23 mouse cellular contexts compared by ENCODE assay signal in genomic region chr11:43608440-43608839, GRCm38 (mm10). TPM values are rescaled to one million over a fixed set of nuclear protein-coding genes. Genes with fewer than 3 reads are reported as not detected.
DNase-seq lines count a peak whose midpoint lies in the region; ATAC-seq lines count a peak whose summit lies in the region.
"Had no signal": no experiment of that assay in that cellular context is flagged by ENCODE, and none has a peak within 500 bp of the region (broad histone marks: within the 10 kb centered on the region; RNA-seq: fewer than 3 reads in every experiment).

No protein-coding gene starts in this region.

- no peak overlapping the region for H3K4me3 ChIP-seq in hindbrain, embryonic 12.5 days
- no peak overlapping the region for H3K4me3 ChIP-seq in hindbrain, embryonic 11.5 days (ENCODE audit: low read depth, low read length)
- H3K4me3 ChIP-seq in neural tube, embryonic 15.5 days (replicated peaks) = no peak overlapping the region
- H3K4me3 ChIP-seq: embryonic facial prominence, embryonic 15.5 days; heart, embryonic 12.5 days; limb, embryonic 15.5 days had no signal

- H3K27ac ChIP-seq in hindbrain, embryonic 12.5 days = peak overlapping the region; percentile 23; the same call in 1 of the 2 replicates
- no peak overlapping the region for H3K27ac ChIP-seq in hindbrain, embryonic 11.5 days (ENCODE audit: low read depth, low read length)
- peak overlapping the region; percentile 54; the same call in 1 of the 2 replicates for H3K27ac ChIP-seq in neural tube, embryonic 15.5 days (replicated peaks)
- H3K27ac ChIP-seq: embryonic facial prominence, embryonic 15.5 days; kidney, postnatal 0 days; limb, embryonic 15.5 days; liver, embryonic 14.5 days had no signal

- no peaks in the 10 kb centered on the region for H3K27me3 ChIP-seq in hindbrain, embryonic 12.5 days
- no peaks in the 10 kb centered on the region for H3K27me3 ChIP-seq in hindbrain, embryonic 11.5 days (ENCODE audit: control insufficient read depth, insufficient read depth, low read length)
- no peaks in the 10 kb centered on the region for H3K27me3 ChIP-seq in neural tube, embryonic 15.5 days (replicated peaks)
- H3K27me3 ChIP-seq: embryonic facial prominence, embryonic 15.5 days; heart, embryonic 12.5 days; limb, embryonic 15.5 days had no signal

- H3K4me1 ChIP-seq in hindbrain, embryonic 12.5 days = 0 out of 2 replicates have a peak, but pooled peaks cover 3% of the 10 kb centered on the region
- no peaks in the 10 kb centered on the region for H3K4me1 ChIP-seq in hindbrain, embryonic 11.5 days (replicated peaks; ENCODE audit: control insufficient read depth, insufficient read depth, low read length)
- peaks cover 17% of the 10 kb centered on the region; the same call in 1 of the 2 replicates for H3K4me1 ChIP-seq in neural tube, embryonic 15.5 days

- DNase-seq in hindbrain, embryonic 11.5 days (ENCODE audit: low spot score) = no peak
- DNase-seq in Muller cell, postnatal 12 days (ENCODE audit: inconsistent ontology term) = peak; percentile 81
- peak; percentile 47 for DNase-seq in gonadal fat pad, adult 2 months (ENCODE audit: low read depth)
- no peak for DNase-seq in frontal cortex, postnatal 25 days (ENCODE audit: low spot score in 2 of 2)
- DNase-seq in right cerebral cortex, postnatal 10 days (ENCODE audit: low spot score in 2 of 2) = no peak
- DNase-seq: adrenal gland, postnatal 36 days; cerebellum, adult 11 months; cerebellum, adult 9-11 months; heart, adult 18-20 months; heart, postnatal 10 days; kidney, adult 18-20 months; left cerebral cortex, postnatal 4 days; lung, embryonic 14.5 days; thymus, adult 2 months had no signal

- 69% methylated on average over 3 of the region's 3 CpGs for WGBS in hindbrain, embryonic 12.5 days
- 71% methylated on average over 3 of the region's 3 CpGs for WGBS in hindbrain, embryonic 11.5 days
- WGBS in neural tube, embryonic 15.5 days = 33% methylated on average over 3 of the region's 3 CpGs

- H3K4me2 ChIP-seq in hindbrain, embryonic 12.5 days (replicated peaks) = no peak overlapping the region
- H3K4me2 ChIP-seq in hindbrain, embryonic 11.5 days (replicated peaks; ENCODE audit: low read depth, low read length) = no peak overlapping the region
- no peak overlapping the region for H3K4me2 ChIP-seq in neural tube, embryonic 15.5 days
- H3K4me2 ChIP-seq: embryonic facial prominence, embryonic 15.5 days; heart, embryonic 12.5 days; limb, embryonic 15.5 days; lung, embryonic 14.5 days had no signal

- no peaks in the 10 kb centered on the region for H3K9me3 ChIP-seq in hindbrain, embryonic 12.5 days (replicated peaks)
- no peaks in the 10 kb centered on the region for H3K9me3 ChIP-seq in hindbrain, embryonic 11.5 days (ENCODE audit: control insufficient read depth, low read length)
- no peaks in the 10 kb centered on the region for H3K9me3 ChIP-seq in neural tube, embryonic 15.5 days (replicated peaks)
- H3K9me3 ChIP-seq: embryonic facial prominence, embryonic 15.5 days; heart, embryonic 12.5 days; limb, embryonic 15.5 days had no signal

- ATAC-seq in hindbrain, embryonic 12.5 days (ENCODE audit: low FRiP score) = no peak
- no peak for ATAC-seq in hindbrain, embryonic 11.5 days (ENCODE audit: low FRiP score)
- ATAC-seq in neural tube, embryonic 15.5 days (ENCODE audit: low FRiP score) = peak; percentile 54
- ATAC-seq: CD4-positive, CD25-positive, alpha-beta regulatory T cell, adult 4 months had no signal

- no peaks in the 10 kb centered on the region for H3K36me3 ChIP-seq in hindbrain, embryonic 12.5 days
- H3K36me3 ChIP-seq in hindbrain, embryonic 11.5 days (ENCODE audit: control insufficient read depth, insufficient read depth, low read length) = no peaks in the 10 kb centered on the region
- no peaks in the 10 kb centered on the region for H3K36me3 ChIP-seq in neural tube, embryonic 15.5 days
- H3K36me3 ChIP-seq: embryonic facial prominence, embryonic 15.5 days; heart, embryonic 12.5 days; limb, embryonic 15.5 days had no signal

- no peak overlapping the region for H3K9ac ChIP-seq in hindbrain, embryonic 12.5 days
- H3K9ac ChIP-seq in hindbrain, embryonic 11.5 days (ENCODE audit: low read depth, low read length) = no peak overlapping the region
- no peak overlapping the region for H3K9ac ChIP-seq in neural tube, embryonic 15.5 days (replicated peaks)
- H3K9ac ChIP-seq: embryonic facial prominence, embryonic 15.5 days; heart, embryonic 12.5 days; limb, embryonic 15.5 days; liver, embryonic 14.5 days; lung, embryonic 14.5 days had no signal

RNA-seq across cellular contexts. Expression of gene Fabp6, which starts 7.1 kb away (rescaled TPM):
- not detected in 2 replicates for polyA plus RNA-seq in hindbrain, embryonic 12.5 days (2016; fragmentation: Nextera tagmentation; extraction: Ambion mirVana)
- not detected in 2 replicates for polyA plus RNA-seq in hindbrain, embryonic 11.5 days (2014; fragmentation: Nextera tagmentation; extraction: Ambion mirVana)
- 0.37 TPM in 1 of 2 replicates, not detected in the other for polyA plus RNA-seq in gonadal fat pad, adult 2 months (2012; rRNA removed)
- not detected in 2 replicates for polyA plus RNA-seq in neural tube, embryonic 15.5 days (2015; fragmentation: Nextera tagmentation; extraction: Ambion mirVana)
- polyA plus RNA-seq: CD4-positive, CD25-positive, alpha-beta regulatory T cell, adult 4 months; frontal cortex, adult 2 months; heart, embryonic 12.5 days; liver, embryonic 14.5 days; lung, embryonic 14.5 days had no signal

RNA-seq across cellular contexts. Expression of gene 4933415A04Rik, which starts 21.6 kb away (rescaled TPM):
- polyA plus RNA-seq in hindbrain, embryonic 12.5 days (2016; fragmentation: Nextera tagmentation; extraction: Ambion mirVana) = 6.5 and 8.1 TPM in 2 replicates
- 8.5 and 10.4 TPM in 2 replicates for polyA plus RNA-seq in hindbrain, embryonic 11.5 days (2014; fragmentation: Nextera tagmentation; extraction: Ambion mirVana)
- 0.24 and 0.38 TPM in 2 replicates for polyA plus RNA-seq in gonadal fat pad, adult 2 months (2012; rRNA removed)
- polyA plus RNA-seq in neural tube, embryonic 15.5 days (2015; fragmentation: Nextera tagmentation; extraction: Ambion mirVana) = 2.7 and 3.5 TPM in 2 replicates
- polyA plus RNA-seq: CD4-positive, CD25-positive, alpha-beta regulatory T cell, adult 4 months had no signal

Comparison
In these comparisons a context has a peak if more than half of its experiments do, and no peak if none do; other contexts are left out.
1. DNase-seq: peak in Muller cell, postnatal 12 days (single experiment) and gonadal fat pad, adult 2 months (single experiment); none in hindbrain, embryonic 11.5 days (single experiment), frontal cortex, postnatal 25 days (0 of 2) and right cerebral cortex, postnatal 10 days (0 of 2).